Mouse (Mus musculus): ENCODE data around the gene Ssna1.

DNA sequence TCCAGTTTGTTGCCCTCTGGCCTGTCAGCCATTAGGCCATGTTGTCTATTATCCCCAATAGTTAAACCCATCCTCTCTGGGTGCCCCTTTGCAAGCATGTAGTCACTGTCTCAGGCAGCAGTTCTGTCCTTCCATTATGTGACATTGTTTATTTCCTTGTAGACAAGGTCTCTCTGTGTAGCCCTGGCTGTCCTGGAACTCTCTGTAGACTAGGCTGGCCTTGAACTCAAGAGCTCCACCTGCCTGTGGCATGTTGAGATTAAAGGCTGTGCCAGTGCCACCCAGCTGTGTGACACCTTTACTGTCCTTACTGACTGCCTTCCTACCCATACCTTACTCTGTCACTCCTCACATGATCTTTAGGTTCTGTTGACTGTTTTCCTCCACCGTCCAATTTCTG is 19.9 kb downstream of the Ssna1 start:
- TF ChIP-seq CTCF (IDR thresholded peaks at IDR 0.05; ENCODE audit: insufficient read depth, low read depth, low read length) (no peak), POLR2A (IDR thresholded peaks at IDR 0.05; ENCODE audit: insufficient read depth, low read depth, low read length) (no peak)

Data from olfactory bulb, adult 2 months (tissue).